In genomic region chr19:29101591-29101990, GRCm38 (mm10) we compare ENCODE assay signal across 8 mouse cellular contexts. TPM values are rescaled to one million over a fixed set of nuclear protein-coding genes. Genes with fewer than 3 reads are reported as not detected.
DNase-seq lines count a peak whose midpoint lies in the region; ATAC-seq and TF ChIP-seq lines count a peak whose summit lies in the region.

No protein-coding gene starts in this region.

- H3K4me2 ChIP-seq in kidney, postnatal 0 days (ENCODE audit: low read length) = peak overlapping the region; percentile 76
- peak overlapping the region; percentile 85 for H3K4me2 ChIP-seq in embryonic facial prominence, embryonic 14.5 days (ENCODE audit: low read depth, low read length)
- H3K4me2 ChIP-seq in limb, embryonic 12.5 days = peak overlapping the region; percentile 76
- peak overlapping the region; percentile 81 for H3K4me2 ChIP-seq in neural tube, embryonic 13.5 days

- no peaks in the 10 kb centered on the region for H3K36me3 ChIP-seq in kidney, postnatal 0 days (ENCODE audit: insufficient read depth, low read length)
- H3K36me3 ChIP-seq in ES-E14 (ENCODE audit: control insufficient read depth, insufficient read depth, low read length, poor library complexity, severe bottlenecking) = no peaks in the 10 kb centered on the region
- H3K36me3 ChIP-seq in embryonic facial prominence, embryonic 14.5 days (ENCODE audit: control insufficient read depth, insufficient read depth, low read length) = no peaks in the 10 kb centered on the region
- H3K36me3 ChIP-seq in limb, embryonic 12.5 days = peaks cover 2% of the 10 kb centered on the region; the same call in 1 of the 2 replicates
- no peaks in the 10 kb centered on the region for H3K36me3 ChIP-seq in neural tube, embryonic 13.5 days

- H3K4me3 ChIP-seq in kidney, postnatal 0 days (replicated peaks; ENCODE audit: low read depth, low read length) = peak overlapping the region; percentile 90
- peak overlapping the region; percentile 93 to 100 for H3K4me3 ChIP-seq in ES-E14 (ENCODE audit: insufficient read depth in 1 of 2, low read depth in 1 of 2, low read length in 2 of 2, poor library complexity in 1 of 2, severe bottlenecking in 1 of 2)
- peak overlapping the region; percentile 97 for H3K4me3 ChIP-seq in embryonic facial prominence, embryonic 14.5 days (ENCODE audit: low read depth, low read length)
- peak overlapping the region; percentile 91 for H3K4me3 ChIP-seq in limb, embryonic 12.5 days (replicated peaks)
- peak overlapping the region; percentile 91 for H3K4me3 ChIP-seq in neural tube, embryonic 13.5 days

- H3K4me1 ChIP-seq in kidney, postnatal 0 days (replicated peaks; ENCODE audit: insufficient read depth, low read length) = 0 out of 2 replicates have a peak, but pooled peaks cover 6% of the 10 kb centered on the region
- H3K4me1 ChIP-seq in ES-E14 (ENCODE audit: control insufficient read depth in 2 of 2, insufficient read depth in 2 of 2, low read length in 2 of 2, poor library complexity in 1 of 2) = peaks cover 2 to 11% of the 10 kb centered on the region in 2 experiments; a peak in 1 of 4 replicates
- peaks cover 12% of the 10 kb centered on the region for H3K4me1 ChIP-seq in embryonic facial prominence, embryonic 14.5 days (ENCODE audit: control insufficient read depth, insufficient read depth, low read length)
- peaks cover 7% of the 10 kb centered on the region for H3K4me1 ChIP-seq in limb, embryonic 12.5 days (replicated peaks)
- H3K4me1 ChIP-seq in neural tube, embryonic 13.5 days (replicated peaks) = peaks cover 15% of the 10 kb centered on the region

- H3K27me3 ChIP-seq in kidney, postnatal 0 days (ENCODE audit: insufficient read depth, low read length) = no peaks in the 10 kb centered on the region
- no peaks in the 10 kb centered on the region for H3K27me3 ChIP-seq in embryonic facial prominence, embryonic 14.5 days (replicated peaks; ENCODE audit: control insufficient read depth, insufficient read depth, low read length)
- H3K27me3 ChIP-seq in limb, embryonic 12.5 days = no peaks in the 10 kb centered on the region
- H3K27me3 ChIP-seq in neural tube, embryonic 13.5 days = 0 out of 2 replicates have a peak, but pooled peaks cover 5% of the 10 kb centered on the region

- in situ Hi-C loops in ES-E14 (cut with MboI; ENCODE audit: low sequenced_read_pairs in 2 of 2, unreplicated experiment in 2 of 2) = no loop called here

- TF ChIP-seq CTCF in kidney, postnatal 0 days (IDR thresholded peaks at IDR 0.05; ENCODE audit: low read depth) = no peak

- WGBS in kidney, postnatal 0 days = under 1% methylated on average over 27 of the region's 27 CpGs
- WGBS in embryonic facial prominence, embryonic 14.5 days = under 1% methylated on average over 25 of the region's 27 CpGs
- 0% methylated on average over 27 of the region's 27 CpGs for WGBS in limb, embryonic 12.5 days
- 0% methylated on average over 27 of the region's 27 CpGs for WGBS in neural tube, embryonic 13.5 days

- no peaks in the 10 kb centered on the region for H3K9me3 ChIP-seq in kidney, postnatal 0 days (replicated peaks; ENCODE audit: low read length)
- H3K9me3 ChIP-seq in ES-E14 (ENCODE audit: control insufficient read depth, insufficient read depth, low read depth, low read length) = no peaks in the 10 kb centered on the region
- no peaks in the 10 kb centered on the region for H3K9me3 ChIP-seq in embryonic facial prominence, embryonic 14.5 days (ENCODE audit: control insufficient read depth, low read length)
- H3K9me3 ChIP-seq in limb, embryonic 12.5 days = no peaks in the 10 kb centered on the region
- H3K9me3 ChIP-seq in neural tube, embryonic 13.5 days = no peaks in the 10 kb centered on the region

- no peak overlapping the region for H3K27ac ChIP-seq in kidney, postnatal 0 days
- H3K27ac ChIP-seq in ES-E14 (ENCODE audit: insufficient read depth, low read depth, low read length, poor library complexity, severe bottlenecking) = peak overlapping the region; percentile 27; the same call in 1 of the 2 replicates
- no peak overlapping the region; the same call in 1 of the 2 replicates for H3K27ac ChIP-seq in embryonic facial prominence, embryonic 14.5 days (replicated peaks; ENCODE audit: low read depth, low read length)
- no peak overlapping the region for H3K27ac ChIP-seq in limb, embryonic 12.5 days
- no peak overlapping the region; the same call in 1 of the 2 replicates for H3K27ac ChIP-seq in neural tube, embryonic 13.5 days (replicated peaks)

- peak overlapping the region; percentile 72 for H3K9ac ChIP-seq in kidney, postnatal 0 days (ENCODE audit: low read depth, low read length)
- H3K9ac ChIP-seq in ES-E14 (ENCODE audit: insufficient read depth, low read depth, low read length, poor library complexity, severe bottlenecking) = peak overlapping the region; percentile 89
- peak overlapping the region; percentile 78 for H3K9ac ChIP-seq in embryonic facial prominence, embryonic 14.5 days (ENCODE audit: low read depth, low read length)
- H3K9ac ChIP-seq in limb, embryonic 12.5 days (replicated peaks) = peak overlapping the region; percentile 77
- H3K9ac ChIP-seq in neural tube, embryonic 13.5 days = peak overlapping the region; percentile 76

- ATAC-seq in kidney, postnatal 0 days (replicated peaks; ENCODE audit: low FRiP score, low read depth) = no peak
- ATAC-seq in embryonic facial prominence, embryonic 14.5 days (ENCODE audit: low read depth) = peak; percentile 3; the same call in 1 of the 2 replicates
- ATAC-seq in limb, embryonic 12.5 days (ENCODE audit: insufficient number of reproducible peaks, insufficient read depth, low FRiP score, low TSS enrichment, low read depth) = peak; percentile 11; the same call in 1 of the 2 replicates
- peak; percentile 56 for ATAC-seq in neural tube, embryonic 13.5 days (ENCODE audit: low read depth)

- DNase-seq in kidney, postnatal 0 days (ENCODE audit: low spot score) = peak; percentile 45
- no peak for DNase-seq in kidney, postnatal 25 days
- no peak for DNase-seq in ES-E14 (ENCODE audit: low read depth, low spot score)
- DNase-seq in embryonic facial prominence, embryonic 14.5 days (ENCODE audit: low spot score) = peak; percentile 34
- DNase-seq in cerebellum, postnatal 4 days (ENCODE audit: low spot score in 2 of 2) = no peak
- no peak for DNase-seq in gastrocnemius, postnatal 10 days

TF ChIP-seq in ES-E14, 5 proteins besides CTCF, POLR2A, EP300 and RAD21:
- TF ChIP-seq ZC3H11A (IDR thresholded peaks at IDR 0.05; ENCODE audit: borderline replicate concordance, low read depth, low read length) (no peak), MAFK (IDR thresholded peaks at IDR 0.05; ENCODE audit: insufficient read depth, low read depth, low read length) (no peak)
TF ChIP-seq in ES-E14: peak in this region for 0.

RNA-seq across cellular contexts. Expression of gene Rcl1, which starts 0.4 kb away (rescaled TPM):
- polyA plus RNA-seq in kidney, postnatal 0 days (2015; fragmentation: Nextera tagmentation; extraction: Ambion mirVana) = 42.7 and 48.4 TPM in 2 replicates
- 53.6 and 70.5 TPM in 2 replicates for total RNA-seq in ES-E14 (2012; rRNA removed)
- polyA plus RNA-seq in embryonic facial prominence, embryonic 14.5 days (2014; fragmentation: Nextera tagmentation; extraction: Ambion mirVana) = 44.8 and 52.9 TPM in 2 replicates
- polyA plus RNA-seq in limb, embryonic 12.5 days (2016; fragmentation: Nextera tagmentation; extraction: Ambion mirVana) = 59.3 and 61.5 TPM in 2 replicates
- polyA plus RNA-seq in neural tube, embryonic 13.5 days (2015; fragmentation: Nextera tagmentation; extraction: Ambion mirVana) = 32.8 and 34.6 TPM in 2 replicates
- 10 to 100 TPM; 12.3 to 12.4 TPM for total RNA-seq in gastrocnemius, postnatal 10 days (2021)

RNA-seq across cellular contexts. Expression of gene Ak3, which starts 53.8 kb away (rescaled TPM):
- polyA plus RNA-seq in kidney, postnatal 0 days (2015; fragmentation: Nextera tagmentation; extraction: Ambion mirVana) = 105 and 115 TPM in 2 replicates
- total RNA-seq in ES-E14 (2012; rRNA removed) = 13.8 and 14.0 TPM in 2 replicates
- 93.5 and 95.5 TPM in 2 replicates for polyA plus RNA-seq in embryonic facial prominence, embryonic 14.5 days (2014; fragmentation: Nextera tagmentation; extraction: Ambion mirVana)
- polyA plus RNA-seq in limb, embryonic 12.5 days (2016; fragmentation: Nextera tagmentation; extraction: Ambion mirVana) = 71.8 and 73.2 TPM in 2 replicates
- 69.8 and 71.9 TPM in 2 replicates for polyA plus RNA-seq in neural tube, embryonic 13.5 days (2015; fragmentation: Nextera tagmentation; extraction: Ambion mirVana)
- total RNA-seq in gastrocnemius, postnatal 10 days (2021) = 10 to 100 TPM; 60.1 to 61.7 TPM

Comparison
In these comparisons a context has a peak if more than half of its experiments do, and no peak if none do; other contexts are left out.
1. DNase-seq: peak in kidney, postnatal 0 days (single experiment) and embryonic facial prominence, embryonic 14.5 days (single experiment); none in kidney, postnatal 25 days (0 of 2), ES-E14 (single experiment), cerebellum, postnatal 4 days (0 of 2) and gastrocnemius, postnatal 10 days (single experiment).
2. Peak in every context shown above with its lines, with median percentiles within 50 percentile points of each other: H3K4me2 ChIP-seq, H3K4me3 ChIP-seq and H3K9ac ChIP-seq.